Mouse (Mus musculus): ENCODE results near the gene U2surp.
"Not testable (repeated sequence)": the region's sequence is repeated elsewhere in the genome, so short reads cannot be mapped to it uniquely, and the experiment has no call there.

Gene U2surp

DNA sequence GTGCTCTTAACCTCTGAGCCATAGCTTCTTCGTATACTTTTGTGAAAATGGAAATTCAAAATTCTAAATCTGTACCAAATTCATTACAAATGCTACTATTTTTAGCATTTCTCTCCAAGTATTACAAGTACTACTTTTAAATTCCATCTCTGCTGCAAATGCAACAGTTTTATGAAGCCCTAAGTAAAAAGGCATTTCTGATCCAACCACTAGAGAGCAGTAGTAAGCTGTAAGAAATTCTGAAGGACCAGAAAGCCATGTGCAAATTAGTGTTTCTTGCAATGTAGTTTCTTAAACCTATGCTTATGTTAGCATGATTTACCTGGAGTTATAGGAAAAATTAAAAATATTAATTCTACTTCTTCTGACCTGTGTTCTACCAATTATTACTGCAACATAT is 38.9 kb downstream of the U2surp start:
- no peak for DNase-seq (ENCODE audit: extremely low read depth, insufficient read length, low spot score)

DNA sequence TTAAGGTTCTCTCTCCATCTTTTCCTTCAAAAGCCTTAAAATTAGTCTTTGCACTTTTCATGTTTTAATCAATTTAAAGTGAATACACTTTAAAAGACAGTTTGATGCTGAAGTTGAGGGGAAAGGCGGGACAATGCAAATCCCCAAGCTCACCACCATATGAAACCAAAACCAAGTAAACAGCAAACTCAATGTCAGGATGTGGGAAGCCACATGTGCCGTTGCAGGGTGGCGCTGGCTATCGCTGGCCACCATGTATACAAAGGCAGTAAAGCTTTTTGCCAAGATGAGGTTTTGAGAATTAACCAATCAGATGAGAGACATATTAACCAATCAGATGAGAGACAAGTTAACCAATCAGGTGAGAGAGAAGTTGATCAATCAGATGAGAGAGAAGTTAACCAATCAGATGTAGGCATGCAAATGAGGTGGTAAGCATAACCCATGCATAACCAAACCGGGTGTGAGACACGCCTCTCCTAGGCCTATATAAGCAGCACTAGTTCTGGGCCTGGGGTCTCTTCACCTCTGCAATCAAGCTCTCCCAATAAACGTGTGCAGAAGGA is 42.7 kb downstream of the U2surp start:
- not testable (repeated sequence) for DNase-seq (ENCODE audit: extremely low read depth, insufficient read length, low spot score)

DNA sequence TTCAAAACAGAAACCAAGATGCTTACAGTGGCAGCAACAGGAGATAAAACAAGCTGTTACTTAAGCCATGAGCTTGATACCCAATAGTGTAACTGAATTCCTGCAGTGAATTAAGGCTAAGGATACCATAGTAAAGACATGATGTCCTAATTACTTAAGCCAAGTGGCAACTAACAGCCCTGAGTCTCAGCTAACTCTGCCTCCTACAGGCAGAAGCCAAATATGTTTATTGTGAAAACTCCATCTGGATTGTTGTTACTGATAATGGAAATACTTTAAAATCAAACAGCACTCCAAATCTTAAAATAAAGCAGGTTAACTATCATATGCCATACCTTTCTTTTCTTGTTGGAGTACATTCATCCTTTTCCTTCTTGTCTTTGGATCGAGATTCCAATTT is 47.8 kb downstream of the U2surp start:
- DNase-seq (ENCODE audit: extremely low read depth, insufficient read length, low spot score), result no peak

DNA sequence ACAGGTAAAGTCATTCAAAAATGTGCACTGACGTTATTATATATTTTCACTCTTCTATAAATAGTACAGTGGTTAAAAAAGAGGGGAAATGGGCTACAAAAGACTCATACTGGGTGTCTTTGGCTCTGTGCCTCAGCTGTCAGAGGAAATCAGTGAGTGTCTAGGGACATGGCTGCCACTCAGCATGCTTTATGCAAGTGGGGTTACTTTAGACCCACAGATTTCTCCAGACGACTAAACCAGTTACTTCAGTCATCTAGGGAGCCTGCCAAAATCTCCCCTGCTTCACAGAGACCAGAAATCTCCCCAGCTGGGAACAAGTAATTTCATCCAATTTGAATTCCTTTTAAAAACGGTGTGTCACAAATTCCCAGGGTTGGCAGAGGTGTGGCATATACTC is 59.9 kb downstream of the U2surp start:
- DNase-seq (ENCODE audit: extremely low read depth, insufficient read length, low spot score), result no peak

DNA sequence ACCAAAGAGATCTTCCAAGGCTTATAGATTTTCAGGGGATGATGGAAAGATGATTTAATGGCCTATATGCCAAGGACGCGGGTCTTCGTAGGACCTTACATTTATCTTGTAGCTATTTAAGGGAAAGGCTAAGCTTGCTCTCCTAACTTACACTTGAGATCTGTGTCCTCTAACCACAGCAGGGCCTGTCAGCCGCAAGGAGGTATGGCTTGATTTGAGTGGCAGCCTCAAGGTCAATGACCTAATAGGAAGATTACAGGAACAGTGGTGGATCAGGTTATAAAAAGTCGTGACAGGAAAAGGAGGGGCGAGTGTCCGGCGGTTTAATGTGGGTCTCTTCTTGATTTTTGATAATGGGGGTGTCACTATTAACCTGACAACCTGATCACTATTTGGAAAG is 61.2 kb downstream of the U2surp start:
- DNase-seq (ENCODE audit: extremely low read depth, insufficient read length, low spot score), result no peak

DNA sequence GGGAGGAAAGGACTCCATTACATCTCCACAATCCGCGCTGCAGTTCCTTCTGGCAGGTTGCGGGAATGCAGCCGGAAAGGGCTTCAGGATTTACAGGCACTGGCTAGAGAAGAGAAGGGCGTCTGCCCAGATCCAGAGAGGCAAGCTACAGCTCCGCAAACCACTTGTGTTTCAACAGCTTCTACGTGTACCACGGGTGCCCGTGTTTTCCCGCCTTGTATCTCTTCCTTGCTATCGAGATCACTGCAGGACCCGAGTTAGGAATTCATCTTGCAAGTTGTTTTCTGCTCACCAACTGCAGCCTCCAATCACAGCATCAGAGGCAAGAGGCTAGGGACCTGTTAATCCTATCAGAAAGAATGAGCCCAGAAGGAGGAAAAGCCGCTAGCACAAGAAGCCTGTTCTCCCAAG is 69.5 kb downstream of the U2surp start:
- no peak for DNase-seq (ENCODE audit: extremely low read depth, insufficient read length, low spot score)

DNA sequence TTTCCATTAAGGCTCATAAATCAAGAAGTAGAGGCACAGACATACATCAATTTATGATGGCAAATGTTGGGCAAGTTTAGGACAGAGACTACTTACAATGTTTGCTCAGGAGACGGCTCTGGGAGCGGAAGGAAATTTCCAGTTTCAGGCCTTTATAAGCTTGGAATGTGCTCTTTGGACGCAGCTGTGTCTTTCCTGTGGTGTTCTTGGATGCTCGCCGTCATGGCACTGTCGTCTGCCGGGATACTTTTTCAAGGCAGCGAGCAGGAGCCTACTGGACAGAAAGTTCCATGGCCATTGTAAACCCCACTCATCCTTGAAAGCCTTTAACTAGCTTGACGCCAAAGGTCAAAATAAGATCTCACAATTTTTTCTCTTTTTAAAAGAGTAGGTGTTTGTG is 73.9 kb downstream of the U2surp start:
- no peak for DNase-seq (ENCODE audit: extremely low read depth, insufficient read length, low spot score)

DNA sequence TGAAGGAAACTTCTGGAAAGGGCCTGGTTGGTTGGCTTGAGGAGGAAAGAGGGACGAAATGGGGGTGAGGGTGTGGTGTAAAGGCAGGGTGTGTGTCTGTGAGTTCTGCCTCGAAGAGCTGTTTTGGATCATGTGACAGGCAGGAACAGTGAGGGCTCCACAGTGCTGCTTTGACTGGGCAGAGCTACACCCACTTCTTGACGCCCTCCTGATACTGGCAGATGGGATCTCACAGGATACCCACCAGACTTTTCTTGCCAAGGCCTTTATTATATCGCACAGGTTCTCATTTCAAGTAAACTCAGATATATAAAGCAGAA is 75.5 kb downstream of the U2surp start:
- DNase-seq (ENCODE audit: extremely low read depth, insufficient read length, low spot score), result no peak

DNA sequence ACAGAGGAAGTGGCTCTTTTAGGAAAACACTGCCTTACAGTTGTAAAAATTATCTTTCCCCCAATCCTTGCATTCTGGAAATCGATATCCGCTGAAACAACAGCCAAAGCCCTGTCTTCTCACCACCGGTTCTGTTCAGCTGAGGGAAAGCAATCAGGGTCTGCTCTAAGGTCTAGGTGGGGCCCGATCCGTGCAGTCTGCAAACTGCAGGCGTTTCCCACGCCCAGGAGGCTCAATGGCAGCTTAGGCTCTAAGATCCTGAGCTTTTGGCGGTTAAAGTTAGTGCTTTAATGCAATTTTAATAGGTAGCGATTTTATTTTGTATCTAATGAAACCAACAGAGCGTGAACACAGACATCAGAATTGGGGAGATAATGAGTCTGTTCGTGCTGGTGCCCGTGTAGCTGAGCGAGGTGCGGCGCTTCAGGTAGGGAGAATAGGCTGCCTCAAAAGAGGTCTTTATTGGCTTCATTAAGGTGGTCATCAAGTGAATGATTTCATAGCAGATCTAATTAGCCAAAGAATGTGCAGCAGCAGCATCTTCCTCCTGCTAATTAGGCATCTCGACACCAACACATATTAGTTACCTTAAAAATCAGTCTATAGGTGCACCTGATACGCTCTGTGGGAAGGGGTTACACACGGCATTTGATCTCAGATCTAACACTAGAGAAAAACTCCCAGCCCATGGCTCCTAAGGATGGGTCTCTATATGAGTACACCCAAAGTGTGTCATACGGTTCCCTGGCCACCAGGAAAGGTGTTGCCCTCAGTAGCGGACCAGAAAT is 76.1 kb downstream of the U2surp start:
- DNase-seq (ENCODE audit: extremely low read depth, insufficient read length, low spot score), result no peak

DNA sequence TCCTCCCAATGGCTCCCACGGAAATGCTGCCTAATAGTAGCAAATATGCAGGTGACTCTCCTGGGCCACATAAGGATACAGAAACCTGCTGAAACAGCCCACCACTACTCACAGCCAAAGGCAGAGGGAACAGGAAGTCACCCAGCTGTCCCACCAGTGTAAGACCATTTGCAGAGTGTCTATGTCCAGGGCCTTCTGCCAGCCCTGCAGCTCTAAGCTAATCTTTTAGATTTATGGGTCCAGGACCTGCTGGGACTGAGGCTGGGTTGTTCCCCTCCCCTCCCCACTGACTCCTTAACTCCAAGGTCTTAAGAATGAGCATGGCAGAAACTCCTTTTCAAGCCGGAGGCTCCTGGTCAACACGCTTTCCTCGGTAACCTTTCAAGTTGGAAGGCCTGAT is 83.5 kb downstream of the U2surp start:
- DNase-seq (ENCODE audit: extremely low read depth, insufficient read length, low spot score), result no peak

DNA sequence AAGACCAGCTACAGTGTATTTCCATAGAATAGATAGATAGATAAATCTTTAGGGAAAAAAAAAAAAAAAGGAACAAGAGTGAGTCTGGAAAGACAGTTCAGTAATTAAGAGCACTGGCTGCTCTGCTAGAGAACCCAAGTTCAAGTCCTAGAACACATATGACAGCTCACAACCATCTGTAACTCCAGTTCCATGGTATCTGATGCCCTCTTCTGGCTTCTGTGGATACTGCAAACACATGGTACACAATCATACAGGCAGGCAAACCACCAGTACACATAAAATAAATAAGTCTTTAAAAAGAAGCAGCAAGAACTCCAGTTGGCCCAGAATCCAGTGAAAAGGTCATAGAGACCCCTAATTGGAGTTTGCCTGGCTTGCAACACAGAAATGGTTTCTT is 97.9 kb downstream of the U2surp start:
- DNase-seq (ENCODE audit: extremely low read depth, insufficient read length, low spot score), result no peak

DNA sequence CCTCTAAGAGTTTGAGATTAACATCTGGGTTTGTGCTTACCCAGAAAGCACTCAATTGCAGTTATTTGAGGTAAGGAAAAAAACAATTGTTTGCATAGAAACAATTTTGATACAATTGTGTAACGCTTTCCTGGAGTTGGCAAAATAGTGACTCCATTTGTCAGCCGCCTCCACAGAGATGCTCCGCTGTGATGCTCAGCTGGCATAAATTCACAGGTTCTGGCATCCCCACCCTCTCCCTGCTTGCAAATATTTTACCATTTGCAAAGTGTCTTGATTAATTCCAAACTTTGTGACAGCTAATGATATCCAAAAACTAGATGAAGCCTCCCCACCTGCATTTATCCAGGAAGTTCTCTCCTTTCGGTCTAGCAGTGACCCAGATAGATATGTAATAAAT is 99.7 kb downstream of the U2surp start:
- no peak for DNase-seq (ENCODE audit: extremely low read depth, insufficient read length, low spot score)

DNA sequence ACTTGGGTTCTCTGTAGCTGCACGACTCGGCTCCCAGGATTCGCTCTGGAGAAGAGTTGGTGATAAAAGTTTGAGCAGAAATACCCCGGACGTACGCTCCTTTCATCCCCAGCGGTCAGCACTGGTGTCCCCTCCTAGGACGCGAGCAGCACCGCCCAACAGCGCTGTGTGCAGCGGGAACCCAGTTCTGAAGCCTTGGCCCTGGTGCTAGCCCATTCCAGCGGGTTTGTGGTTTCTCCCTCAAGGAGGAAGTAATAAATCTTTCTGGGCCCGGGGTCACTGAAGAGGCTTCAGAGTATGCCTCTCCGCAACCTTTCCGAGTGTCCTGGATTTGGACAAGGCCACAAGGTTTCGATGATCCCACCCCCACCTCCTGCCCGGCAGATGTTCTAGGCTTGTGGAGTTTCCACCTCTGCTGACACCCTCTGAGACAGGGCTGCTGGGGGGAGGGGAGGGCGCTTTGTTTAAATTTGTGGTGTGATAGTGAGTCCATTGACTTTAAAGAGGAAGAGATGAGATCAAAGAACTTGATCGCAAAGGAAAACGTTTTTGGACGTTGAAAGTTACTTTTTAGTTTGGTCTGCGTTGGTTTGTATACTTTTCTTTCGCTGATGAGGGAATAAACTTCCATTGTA is 104.1 kb downstream of the U2surp start:
- no peak for DNase-seq (ENCODE audit: extremely low read depth, insufficient read length, low spot score)
